Mouse (Mus musculus) kidney, embryonic 16.5 days (tissue): ENCODE data around the gene Lrrc3c. TPM values are rescaled to one million over a fixed set of nuclear protein-coding genes. Genes with fewer than 3 reads are reported as not detected.
"Not testable (repeated sequence)": the region's sequence is repeated elsewhere in the genome, so short reads cannot be mapped to it uniquely, and the experiment has no call there.

ENCODE experiments used
- ATAC-seq: fragments of 200-750 bp; cut with Nextera tagmentation; 2 replicates; pipeline ENCODE4 v1.8.0; 2017; ENCODE audit warnings: moderate TSS enrichment; ENCODE audit not compliant: low FRiP score, low TSS enrichment
- H3K27ac ChIP-seq: fragments of 300-500 bp; sonication (generic); 2 replicates; pipeline ENCODE4 v1.5.1; 2014; ENCODE audit warnings: low read length
- H3K27me3 ChIP-seq: fragments of 300-500 bp; sonication (generic); 2 replicates; pipeline ENCODE4 v1.6.1; 2014; ENCODE audit warnings: low read length, control low read depth, mixed read lengths; ENCODE audit not compliant: insufficient read depth
- H3K36me3 ChIP-seq: fragments of 300-500 bp; sonication (generic); 2 replicates; pipeline ENCODE4 v1.6.1; 2014; ENCODE audit warnings: low read length, control low read depth, mixed read lengths; ENCODE audit not compliant: insufficient read depth
- H3K4me1 ChIP-seq: fragments of 300-500 bp; sonication (generic); 2 replicates; pipeline ENCODE4 v1.6.1; 2014; ENCODE audit warnings: low read length, control low read depth, mixed read lengths; ENCODE audit not compliant: insufficient read depth
- H3K4me2 ChIP-seq: fragments of 300-500 bp; sonication (generic); replicated peaks from 2 replicates; pipeline ENCODE4 v1.6.1; 2014; ENCODE audit warnings: low read depth, low read length
- H3K4me3 ChIP-seq: fragments of 300-500 bp; sonication (generic); 2 replicates; pipeline ENCODE4 v1.5.1; 2014; ENCODE audit warnings: mild to moderate bottlenecking, low read length
- H3K9ac ChIP-seq: fragments of 300-500 bp; sonication (generic); replicated peaks from 2 replicates; pipeline ENCODE4 v1.6.1; 2014; ENCODE audit warnings: low read length
- H3K9me3 ChIP-seq: fragments of 300-500 bp; sonication (generic); 2 replicates; pipeline ENCODE4 v1.6.1; 2016; ENCODE audit warnings: low read length, control low read depth
- WGBS: fragments of 180-500 bp; shearing (Covaris S2); extraction: QIAGEN DNeasy Blood & Tissue Kit; methylation state at CpG from one replicate; pipeline ENCODE4 v1.1.7; 2014; 5-methylcytosine and 5-hydroxymethylcytosine counted together
- polyA plus RNA-seq: library from polyadenylated mRNA; unstranded; fragments of >200 nt; fragmentation: Nextera tagmentation; extraction: Ambion mirVana; gene quantifications from 2 replicates; pipeline ENCODE4 v1.2.1, GENCODE M21; 2015

Lrrc3c gene
- polyA plus RNA-seq, 1 experiment from 2014 or later: not detected

- H3K27ac ChIP-seq, H3K9me3 ChIP-seq, H3K4me1 ChIP-seq, H3K4me3 ChIP-seq, H3K9ac ChIP-seq, ATAC-seq, H3K4me2 ChIP-seq, H3K27me3 ChIP-seq, H3K36me3 ChIP-seq: not testable (repeated sequence)
- whole genome bisulfite sequencing: 80% methylated on average over 6 of the region's 6 CpGs
Observed at GRCm38 (mm10) chr11:98623981-98624380, 25.9 kb downstream of the Lrrc3c start.

DNA sequence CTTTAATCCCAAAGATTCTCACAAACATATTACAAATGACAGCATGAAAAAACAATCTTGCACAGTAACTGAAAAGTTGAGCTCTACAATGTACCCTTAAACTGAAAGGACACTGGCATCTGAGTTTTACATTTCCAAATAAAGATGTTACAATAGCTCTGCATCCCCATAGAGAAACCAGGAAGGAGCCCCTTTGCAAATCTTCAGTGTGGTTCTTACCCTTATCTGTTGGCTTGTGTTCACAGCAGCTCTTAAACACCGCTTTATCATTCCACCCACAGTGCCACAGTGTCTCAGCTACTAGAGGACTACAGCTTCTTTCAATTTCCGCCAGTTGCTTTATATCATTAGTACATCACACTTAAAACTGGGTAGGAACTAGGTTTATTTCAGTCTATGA is 26.3 kb downstream of the Lrrc3c start:
- not testable (repeated sequence) for H3K4me3 ChIP-seq, H3K36me3 ChIP-seq, ATAC-seq, H3K4me1 ChIP-seq, H3K9me3 ChIP-seq, H3K27ac ChIP-seq, H3K4me2 ChIP-seq, H3K9ac ChIP-seq, H3K27me3 ChIP-seq
- WGBS: 95% methylated on average over 2 of the region's 2 CpGs

DNA sequence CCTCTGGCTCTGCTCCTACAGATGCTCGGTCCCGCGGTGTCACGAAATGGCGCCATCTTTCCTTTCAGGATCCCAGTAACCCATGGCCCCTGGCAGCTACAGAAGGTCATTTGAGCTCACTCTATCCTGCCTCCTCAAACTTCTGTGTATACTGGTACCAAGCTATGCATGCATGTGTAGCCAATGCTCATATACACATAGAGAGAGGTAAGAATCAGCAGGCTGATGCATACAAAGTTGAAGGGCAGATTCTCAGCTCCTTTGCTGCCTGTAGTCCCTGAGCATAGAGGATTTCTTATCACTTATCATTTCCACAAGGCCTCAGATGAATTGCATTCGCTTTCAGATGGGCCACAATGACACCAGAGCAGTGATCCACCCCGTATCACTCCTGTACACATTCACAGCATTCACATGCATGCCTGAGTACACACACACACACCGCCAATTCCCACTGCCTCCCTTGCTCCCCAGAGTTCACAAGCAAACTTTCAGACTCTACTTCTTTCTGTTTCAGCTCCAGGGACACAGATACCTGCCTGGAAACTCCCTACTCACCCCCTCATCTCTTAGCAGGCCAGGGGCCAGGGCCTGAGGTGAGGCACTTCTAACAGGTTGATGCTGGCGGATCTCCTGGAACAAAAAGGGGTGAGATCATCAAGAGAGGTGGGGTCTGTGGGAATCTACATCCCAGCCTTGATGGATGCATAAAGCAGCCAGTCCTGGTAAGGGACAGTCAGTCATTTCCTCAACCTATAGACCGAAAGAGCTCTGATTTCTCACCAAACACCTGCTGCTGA is 27.7 kb downstream of the Lrrc3c start, which contains the start of the genes Gm12355 and Gsdma3:
TSS of gene Gm12355 (minus strand) at position 51 of the 800 bp plus-strand sequence.
TSS of gene Gsdma3 (plus strand) at position 750 of the 800 bp plus-strand sequence.
- Histone ChIP-seq H3K4me2 (no peak within 1 kb of the TSS), H3K27ac (no peak within 1 kb of the TSS), H3K4me3 (no peak within 1 kb of the TSS), H3K36me3 (no peaks in the 10 kb centered on the region), H3K9me3 (peaks cover 6% of the 10 kb centered on the region), H3K4me1 (no peaks in the 10 kb centered on the region), H3K9ac (no peak within 1 kb of the TSS), H3K27me3 (no peaks in the 10 kb centered on the region)
- ATAC-seq: no peak
- WGBS: 90% methylated on average over 10 of the region's 10 CpGs

DNA sequence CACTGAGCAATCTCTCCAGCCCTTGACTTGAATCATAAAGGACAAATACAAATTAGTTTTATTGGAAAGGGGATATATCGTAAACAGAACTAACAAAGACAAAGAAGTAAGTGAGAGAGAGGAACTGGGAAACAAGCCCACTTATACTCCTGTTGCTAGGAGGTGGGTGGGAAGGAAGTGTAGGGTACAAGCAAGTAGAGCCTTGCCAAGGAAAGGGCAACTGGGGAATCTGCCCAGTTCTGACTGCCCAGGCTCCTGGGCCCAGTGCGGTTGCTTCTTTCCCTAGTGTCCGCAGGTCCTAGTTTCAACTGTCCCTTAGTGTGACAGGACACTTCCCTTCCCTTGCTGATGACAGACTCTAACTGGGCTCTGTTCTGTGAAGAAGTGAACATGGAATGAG is 30.6 kb downstream of the Lrrc3c start:
- peaks cover 4% of the 10 kb centered on the region for H3K9me3 ChIP-seq
- WGBS: 92% methylated on average over 3 of the region's 3 CpGs
- H3K27me3 ChIP-seq: no peaks in the 10 kb centered on the region
- no peak overlapping the region for H3K9ac ChIP-seq
- no peak overlapping the region for H3K27ac ChIP-seq
- no peaks in the 10 kb centered on the region for H3K36me3 ChIP-seq
- H3K4me2 ChIP-seq: no peak overlapping the region
- no peak for ATAC-seq
- H3K4me1 ChIP-seq: no peaks in the 10 kb centered on the region
- H3K4me3 ChIP-seq: no peak overlapping the region

GRCm38 (mm10) chr11:98630646-98631045 is 32.6 kb downstream of the Lrrc3c start:
- Histone ChIP-seq H3K27ac (no peak overlapping the region), H3K4me1 (no peaks in the 10 kb centered on the region), H3K4me2 (no peak overlapping the region), H3K27me3 (no peaks in the 10 kb centered on the region), H3K4me3 (no peak overlapping the region), H3K9me3 (no peaks in the 10 kb centered on the region), H3K9ac (no peak overlapping the region), H3K36me3 (no peaks in the 10 kb centered on the region)
- 86% methylated on average over 5 of the region's 5 CpGs for WGBS
- no peak for ATAC-seq

- WGBS: 39% methylated on average over 10 of the region's 10 CpGs
- not testable (repeated sequence) for H3K9me3 ChIP-seq, H3K27ac ChIP-seq, H3K4me1 ChIP-seq, H3K9ac ChIP-seq, ATAC-seq, H3K36me3 ChIP-seq, H3K4me3 ChIP-seq, H3K27me3 ChIP-seq, H3K4me2 ChIP-seq
Observed at GRCm38 (mm10) chr11:98635312-98635970, 37.4 kb downstream of the Lrrc3c start.

DNA sequence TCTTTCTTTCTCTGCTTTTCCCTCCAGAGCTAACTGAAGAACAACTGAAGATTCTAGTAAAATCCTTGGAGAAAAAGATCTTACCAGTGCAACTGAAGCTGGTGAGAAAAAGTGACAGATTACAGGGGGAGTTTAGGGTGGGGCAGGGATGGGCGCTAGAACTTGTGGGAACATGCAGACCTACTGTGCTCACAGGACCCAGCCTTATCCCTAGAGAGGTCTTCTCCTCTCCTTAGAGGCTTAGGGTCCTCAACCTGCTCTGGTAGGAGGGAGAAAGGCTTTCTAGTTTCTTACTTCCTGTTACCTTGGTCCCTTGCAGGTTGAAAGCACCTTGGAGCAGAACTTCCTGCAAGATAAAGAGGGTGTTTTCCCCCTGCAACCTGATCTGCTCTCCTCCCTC is 39.4 kb downstream of the Lrrc3c start:
- 75% methylated on average over 1 of the region's 1 CpGs for WGBS
- Histone ChIP-seq H3K4me2 (no peak overlapping the region), H3K4me3 (no peak overlapping the region), H3K9me3 (no peaks in the 10 kb centered on the region), H3K9ac (no peak overlapping the region), H3K27ac (no peak overlapping the region), H3K27me3 (no peaks in the 10 kb centered on the region), H3K36me3 (no peaks in the 10 kb centered on the region), H3K4me1 (no peaks in the 10 kb centered on the region)
- no peak for ATAC-seq

GRCm38 (mm10) chr11:98640091-98640490 is 42.0 kb downstream of the Lrrc3c start:
- H3K9ac ChIP-seq: no peak overlapping the region
- H3K36me3 ChIP-seq: no peaks in the 10 kb centered on the region
- ATAC-seq: no peak
- no peaks in the 10 kb centered on the region for H3K27me3 ChIP-seq
- no peak overlapping the region for H3K4me3 ChIP-seq
- H3K4me1 ChIP-seq: no peaks in the 10 kb centered on the region
- no peak overlapping the region for H3K27ac ChIP-seq
- H3K9me3 ChIP-seq: no peaks in the 10 kb centered on the region
- 59% methylated on average over 5 of the region's 5 CpGs for WGBS
- H3K4me2 ChIP-seq: no peak overlapping the region

- H3K27ac ChIP-seq: no peak overlapping the region
- H3K36me3 ChIP-seq: no peaks in the 10 kb centered on the region
- no peaks in the 10 kb centered on the region for H3K9me3 ChIP-seq
- H3K27me3 ChIP-seq: no peaks in the 10 kb centered on the region
- 82% methylated on average over 3 of the region's 3 CpGs for WGBS
- H3K4me3 ChIP-seq: no peak overlapping the region
- H3K4me2 ChIP-seq: no peak overlapping the region
- no peak for ATAC-seq
- H3K9ac ChIP-seq: no peak overlapping the region
- H3K4me1 ChIP-seq: no peaks in the 10 kb centered on the region
Observed at GRCm38 (mm10) chr11:98644757-98645156, 46.7 kb downstream of the Lrrc3c start.

DNA sequence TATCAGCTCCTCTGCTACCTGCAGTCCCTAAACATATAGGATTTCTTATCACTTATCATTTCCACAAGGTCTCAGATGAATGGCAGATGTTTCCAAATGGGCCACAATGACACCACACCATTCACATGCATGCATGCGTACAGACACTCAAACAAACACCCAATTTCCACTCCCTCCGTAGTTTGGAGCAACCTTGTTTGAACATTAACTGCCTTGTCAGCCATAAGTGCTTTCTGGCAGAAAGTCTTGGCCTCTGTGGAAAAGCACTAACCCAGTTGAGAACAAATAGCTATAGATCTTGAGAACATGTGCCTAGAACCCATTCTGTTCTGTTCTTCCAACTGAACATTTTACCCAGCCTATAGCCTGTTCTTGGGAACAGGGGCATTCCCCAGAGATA is 47.9 kb downstream of the Lrrc3c start:
- no peak overlapping the region for H3K9ac ChIP-seq
- ATAC-seq: no peak
- no peak overlapping the region for H3K27ac ChIP-seq
- H3K27me3 ChIP-seq: no peaks in the 10 kb centered on the region; the same call in 1 of the 2 replicates
- no peak overlapping the region for H3K4me2 ChIP-seq
- WGBS: 60% methylated on average over 2 of the region's 2 CpGs
- H3K4me3 ChIP-seq: no peak overlapping the region
- H3K4me1 ChIP-seq: no peaks in the 10 kb centered on the region
- H3K36me3 ChIP-seq: no peaks in the 10 kb centered on the region
- H3K9me3 ChIP-seq: no peaks in the 10 kb centered on the region
